Mouse (Mus musculus) olfactory bulb, adult 2 months (tissue): ENCODE results near the gene 0610030E20Rik. TPM values are rescaled to one million over a fixed set of nuclear protein-coding genes. Genes with fewer than 3 reads are reported as not detected.

ENCODE experiments used
- H3K27ac ChIP-seq: fragments of 200-500 bp; 2 replicates; pipeline ENCODE4 v1.5.1; 2012; ENCODE audit warnings: low read depth, low read length; ENCODE audit not compliant: insufficient read depth
- H3K4me1 ChIP-seq: fragments of 200-500 bp; 2 replicates; pipeline ENCODE4 v1.6.1; 2012; ENCODE audit warnings: low read length; ENCODE audit not compliant: control insufficient read depth, insufficient read depth
- H3K4me3 ChIP-seq: fragments of 200-500 bp; 2 replicates; pipeline ENCODE4 v1.5.1; 2012; ENCODE audit warnings: mild to moderate bottlenecking, low read depth, low read length, moderate library complexity; ENCODE audit not compliant: insufficient read depth
- CTCF ChIP-seq: fragments of 200-500 bp; IDR thresholded peaks from 2 replicates; pipeline ENCODE4 v1.5.1; 2012; ENCODE audit warnings: low read depth, mild to moderate bottlenecking, low read length, moderate library complexity; ENCODE audit not compliant: insufficient read depth
- POLR2A ChIP-seq: fragments of 200-500 bp; IDR thresholded peaks from 2 replicates; pipeline ENCODE4 v1.6.1; 2012; ENCODE audit warnings: mild to moderate bottlenecking, low read depth, low read length, moderate library complexity; ENCODE audit not compliant: insufficient read depth
- WGBS: fragments of 180-500 bp; shearing (Covaris S2); methylation state at CpG from one replicate; pipeline ENCODE4 v1.1.7; 2018; 5-methylcytosine and 5-hydroxymethylcytosine counted together
- polyA plus RNA-seq: library from polyadenylated mRNA; stranded (reverse); fragments of >200 nt; gene quantifications from 2 replicates; pipeline ENCODE4 v1.2.4, GENCODE M21; 2012; ENCODE audit warnings: low replicate concordance; ENCODE audit not compliant: missing spikeins, insufficient read depth, insufficient read length

0610030E20Rik gene
- polyA plus RNA-seq, 1 experiment = not detected

- WGBS = 93% methylated on average over 7 of the region's 7 CpGs
- no peak for TF ChIP-seq POLR2A
- no peak for TF ChIP-seq CTCF
- no peak overlapping the region for H3K27ac ChIP-seq
- H3K4me1 ChIP-seq = peaks cover 4% of the 10 kb centered on the region; the same call in 1 of the 2 replicates
- no peak overlapping the region for H3K4me3 ChIP-seq
Observed at GRCm38 (mm10) chr6:72383952-72384351, 36.8 kb downstream of the 0610030E20Rik start.

GRCm38 (mm10) chr6:72385258-72385657 lies 38.1 kb downstream of the 0610030E20Rik start:
- Histone ChIP-seq H3K4me3 (no peak overlapping the region), H3K27ac (no peak overlapping the region), H3K4me1 (peaks cover 11% of the 10 kb centered on the region)
- WGBS = 94% methylated on average over 4 of the region's 4 CpGs
- no peak for TF ChIP-seq POLR2A
- no peak for TF ChIP-seq CTCF

- no peak overlapping the region for H3K4me3 ChIP-seq
- no peak for TF ChIP-seq POLR2A
- TF ChIP-seq CTCF = no peak
- H3K4me1 ChIP-seq = peaks cover 15% of the 10 kb centered on the region
- WGBS = 92% methylated on average over 2 of the region's 2 CpGs
- H3K27ac ChIP-seq = no peak overlapping the region
Observed at GRCm38 (mm10) chr6:72386561-72386960, 39.4 kb downstream of the 0610030E20Rik start.

GRCm38 (mm10) chr6:72387816-72388215 lies 40.7 kb downstream of the 0610030E20Rik start:
- no peak overlapping the region for H3K4me3 ChIP-seq
- H3K27ac ChIP-seq = no peak overlapping the region
- no peak for TF ChIP-seq POLR2A
- TF ChIP-seq CTCF = no peak
- peaks cover 15% of the 10 kb centered on the region for H3K4me1 ChIP-seq
- WGBS = 88% methylated on average over 3 of the region's 3 CpGs

- 73% methylated on average over 10 of the region's 10 CpGs for WGBS
- no peak for TF ChIP-seq POLR2A
- no peak for TF ChIP-seq CTCF
- Histone ChIP-seq H3K4me1 (peaks cover 15% of the 10 kb centered on the region), H3K27ac (no peak overlapping the region), H3K4me3 (no peak overlapping the region)
Observed at GRCm38 (mm10) chr6:72388266-72388665, 41.1 kb downstream of the 0610030E20Rik start.

GRCm38 (mm10) chr6:72388791-72389329 lies 41.7 kb downstream of the 0610030E20Rik start:
- WGBS = 95% methylated on average over 6 of the region's 6 CpGs
- H3K27ac ChIP-seq = no peak overlapping the region
- no peak for TF ChIP-seq POLR2A
- TF ChIP-seq CTCF = no peak
- peaks cover 15% of the 10 kb centered on the region for H3K4me1 ChIP-seq
- H3K4me3 ChIP-seq = no peak overlapping the region

- Histone ChIP-seq H3K4me1 (peaks cover 15% of the 10 kb centered on the region), H3K27ac (0 out of 2 replicates have a peak overlapping the region, but pooled peaks have one; percentile 23), H3K4me3 (peak overlapping the region; percentile 43)
- TF ChIP-seq POLR2A (no peak), CTCF (no peak)
- 45% methylated on average over 13 of the region's 13 CpGs for WGBS
Observed at GRCm38 (mm10) chr6:72389471-72389940, 42.4 kb downstream of the 0610030E20Rik start.

GRCm38 (mm10) chr6:72389941-72390771 lies 43.0 kb downstream of the 0610030E20Rik start, which contains the start of gene Vamp8:
Gene Vamp8 (minus strand): TSS chr6:72390703.
- Histone ChIP-seq H3K4me3 (peak within 1 kb of the TSS; percentile 43), H3K4me1 (peaks cover 15% of the 10 kb centered on the region), H3K27ac (peak within 1 kb of the TSS; percentile 42; the same call in 1 of the 2 replicates)
- 4% methylated on average over 33 of the region's 33 CpGs for WGBS
- TF ChIP-seq POLR2A (no peak), CTCF (no peak)
